Mouse (Mus musculus) heart, postnatal 0 days (tissue): ENCODE results near the gene Retnla. TPM values are rescaled to one million over a fixed set of nuclear protein-coding genes. Genes with fewer than 3 reads are reported as not detected.
"Not testable (repeated sequence)": the region's sequence is repeated elsewhere in the genome, so short reads cannot be mapped to it uniquely, and the experiment has no call there.

Source experiments
- ATAC-seq: fragments of 200-750 bp; cut with Nextera tagmentation; 2 replicates; pipeline ENCODE4 v1.8.0; 2017; ENCODE audit warnings: low read depth, moderate number of reproducible peaks, moderate library complexity; ENCODE audit not compliant: insufficient read depth
- DNase-seq: peaks from one replicate; pipeline ENCODE4 v3.0.0-alpha.2; 2016; ENCODE audit warnings: low spot score
- H3K27ac ChIP-seq: fragments of 300-500 bp; sonication (generic); 2 replicates; pipeline ENCODE4 v1.5.1; 2014; ENCODE audit warnings: low read depth, mild to moderate bottlenecking
- H3K27me3 ChIP-seq: fragments of 300-500 bp; sonication (generic); 2 replicates; pipeline ENCODE4 v1.6.1; 2014; ENCODE audit warnings: low read length, mixed read lengths; ENCODE audit not compliant: control insufficient read depth, insufficient read depth
- H3K36me3 ChIP-seq: fragments of 300-500 bp; sonication (generic); replicated peaks from 2 replicates; pipeline ENCODE4 v1.6.1; 2014; ENCODE audit warnings: low read length, mixed read lengths; ENCODE audit not compliant: control insufficient read depth, insufficient read depth
- H3K4me1 ChIP-seq: fragments of 300-500 bp; sonication (generic); 2 replicates; pipeline ENCODE4 v1.6.1; 2014; ENCODE audit warnings: antibody characterized with exemption; ENCODE audit not compliant: control insufficient read depth, insufficient read depth
- H3K4me2 ChIP-seq: fragments of 300-500 bp; sonication (generic); 2 replicates; pipeline ENCODE4 v1.6.1; 2014; ENCODE audit warnings: low read depth, mild to moderate bottlenecking, low read length, moderate library complexity
- H3K4me3 ChIP-seq: fragments of 300-500 bp; sonication (generic); 2 replicates; pipeline ENCODE4 v1.5.1; 2014; ENCODE audit warnings: low read depth, low read length
- H3K9ac ChIP-seq: fragments of 300-500 bp; sonication (generic); replicated peaks from 2 replicates; pipeline ENCODE4 v1.6.1; 2014; ENCODE audit warnings: low read depth, low read length, mixed read lengths
- H3K9me3 ChIP-seq: fragments of 300-500 bp; sonication (generic); replicated peaks from 2 replicates; pipeline ENCODE4 v1.6.1; 2016; ENCODE audit warnings: low read length; ENCODE audit not compliant: control insufficient read depth
- CTCF ChIP-seq: IDR thresholded peaks from 2 replicates; pipeline ENCODE4 v1.5.1; 2016; ENCODE audit warnings: antibody characterized with exemption, control low read depth, low read depth
- EP300 ChIP-seq: IDR thresholded peaks from 2 replicates; pipeline ENCODE4 v1.6.1; 2016; ENCODE audit warnings: antibody characterized with exemption, low read depth
- WGBS: fragments of 180-500 bp; shearing (Covaris S2); extraction: QIAGEN DNeasy Blood & Tissue Kit; methylation state at CpG from one replicate; pipeline ENCODE4 v1.1.7; 2014; 5-methylcytosine and 5-hydroxymethylcytosine counted together
- polyA plus RNA-seq: library from polyadenylated mRNA; unstranded; fragments of >200 nt; fragmentation: Nextera tagmentation; extraction: Ambion mirVana; gene quantifications from 2 replicates; pipeline ENCODE4 v1.2.1, GENCODE M21; 2015
- total RNA-seq: library from RNA; depleted of rRNA; stranded (reverse); fragments of >200 nt; gene quantifications from 2 replicates; pipeline ENCODE4 v1.2.3, GENCODE M21; 2014; ENCODE audit warnings: low replicate concordance

The Retnla gene
- total and polyA plus RNA-seq, 2 experiments from 2014 or later = 0.20 TPM; not detected in 1

- H3K4me2 ChIP-seq = no peak overlapping the region
Observed at GRCm38 (mm10) chr16:48829060-48829459, 13.3 kb upstream of the Retnla start.

DNA sequence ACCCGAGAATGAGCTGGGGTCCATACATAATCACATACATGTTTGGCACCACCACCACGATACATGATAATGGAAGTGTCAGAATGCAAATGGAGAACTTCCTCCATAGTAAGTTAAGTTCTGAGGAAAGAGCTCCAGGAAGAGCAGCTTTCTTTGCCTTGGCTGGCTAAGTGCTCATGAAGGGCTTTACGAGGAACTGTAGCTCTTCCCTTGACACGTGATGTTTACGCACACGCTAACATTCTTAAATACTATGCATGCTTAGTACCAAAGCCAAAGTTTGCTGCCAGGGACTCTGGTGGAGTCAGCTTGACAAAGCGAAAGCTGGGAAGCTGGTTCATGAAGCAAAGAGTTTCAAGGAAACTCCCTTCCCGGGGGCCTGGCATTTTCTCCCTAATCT lies 10.3 kb upstream of the Retnla start:
- TF ChIP-seq CTCF (no peak), EP300 (no peak)
- DNase-seq (no peak), ATAC-seq (no peak)
- Histone ChIP-seq H3K36me3 (no peaks in the 10 kb centered on the region), H3K9me3 (no peaks in the 10 kb centered on the region), H3K4me2 (no peak overlapping the region), H3K27ac (no peak overlapping the region), H3K9ac (no peak overlapping the region), H3K4me3 (no peak overlapping the region), H3K27me3 (no peaks in the 10 kb centered on the region), H3K4me1 (no peaks in the 10 kb centered on the region)
- WGBS = 62% methylated on average over 7 of the region's 8 CpGs

More at GRCm38 (mm10) chr16:48829060-48829459, 13.3 kb upstream of the Retnla start:
- Histone ChIP-seq H3K36me3 (no peaks in the 10 kb centered on the region), H3K27ac (no peak overlapping the region), H3K9me3 (no peaks in the 10 kb centered on the region), H3K27me3 (no peaks in the 10 kb centered on the region), H3K9ac (no peak overlapping the region), H3K4me1 (no peaks in the 10 kb centered on the region), H3K4me3 (no peak overlapping the region)
- ATAC-seq = no peak
- TF ChIP-seq CTCF (no peak), EP300 (no peak)
- no peak for DNase-seq
- WGBS = 64% methylated on average over 4 of the region's 4 CpGs

DNA sequence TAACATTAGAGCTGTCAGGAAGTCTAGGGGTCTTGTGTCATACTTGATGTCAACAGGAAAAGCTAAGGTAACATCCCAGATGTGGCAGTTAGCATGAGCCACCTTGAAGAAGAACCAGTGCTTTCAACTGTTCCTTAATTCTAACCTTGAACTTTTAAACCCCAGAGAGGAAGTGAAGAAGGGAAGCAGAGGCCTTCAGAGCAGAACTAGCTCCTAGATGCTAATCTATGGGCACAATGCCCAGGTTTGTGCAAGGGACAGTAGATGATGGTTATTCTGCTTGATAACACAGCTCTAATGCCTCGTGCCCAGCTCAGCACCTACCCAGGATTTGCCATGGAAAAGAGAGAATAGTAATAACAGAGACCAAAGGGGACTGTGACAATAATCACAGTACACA lies 8.7 kb upstream of the Retnla start:
- H3K27ac ChIP-seq, H3K9ac ChIP-seq, H3K4me1 ChIP-seq, DNase-seq, H3K27me3 ChIP-seq, H3K9me3 ChIP-seq, H3K4me3 ChIP-seq, H3K36me3 ChIP-seq, H3K4me2 ChIP-seq, ATAC-seq: not testable (repeated sequence)
- 40% methylated on average over 1 of the region's 1 CpGs for WGBS

DNA sequence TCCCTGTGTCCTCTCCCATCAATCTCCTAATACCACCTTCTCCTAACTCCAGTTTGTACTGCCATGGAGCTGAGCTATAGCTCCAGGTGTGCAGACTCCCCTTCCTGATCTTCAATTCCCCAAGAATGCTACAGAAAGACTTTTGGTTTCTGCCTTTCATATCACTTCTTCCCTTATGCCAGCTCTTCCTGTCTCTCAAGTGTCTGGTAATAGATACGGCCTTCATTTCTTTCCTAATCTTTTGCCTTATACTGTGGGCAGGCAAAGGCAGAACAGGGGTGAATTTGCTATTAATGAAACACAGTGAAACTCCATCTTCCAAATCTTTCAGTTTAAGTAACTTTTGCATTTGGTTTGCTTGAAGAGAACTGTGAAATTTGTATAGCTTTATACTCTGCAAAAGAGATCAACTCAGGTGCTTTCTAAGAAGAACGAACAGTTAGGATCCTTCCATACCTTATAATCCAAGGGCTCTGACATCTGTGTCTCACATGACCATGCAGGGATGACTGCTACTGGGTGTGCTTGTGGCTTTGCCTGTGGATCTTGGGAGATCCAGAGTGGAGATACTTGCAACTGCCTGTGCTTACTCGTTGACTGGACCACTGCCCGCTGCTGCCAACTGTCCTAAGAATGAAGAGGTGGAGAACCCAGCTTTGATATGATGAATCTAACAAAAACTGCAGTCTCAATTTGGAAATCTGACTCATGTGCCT lies 1.5 kb downstream of the Retnla start:
- H3K4me1 ChIP-seq = no peaks in the 10 kb centered on the region
- no peak overlapping the region for H3K27ac ChIP-seq
- no peak overlapping the region for H3K4me3 ChIP-seq
- DNase-seq (no peak), ATAC-seq (no peak)
- H3K9me3 ChIP-seq = no peaks in the 10 kb centered on the region
- no peaks in the 10 kb centered on the region for H3K36me3 ChIP-seq
- H3K27me3 ChIP-seq = no peaks in the 10 kb centered on the region
- TF ChIP-seq EP300 (no peak), CTCF (no peak)
- no peak overlapping the region for H3K9ac ChIP-seq
- H3K4me2 ChIP-seq = no peak overlapping the region
- WGBS = 80% methylated on average over 4 of the region's 4 CpGs

GRCm38 (mm10) chr16:48865004-48865403 lies 22.7 kb downstream of the Retnla start:
- 89% methylated on average over 1 of the region's 1 CpGs for WGBS
- DNase-seq = not testable (repeated sequence)

DNA sequence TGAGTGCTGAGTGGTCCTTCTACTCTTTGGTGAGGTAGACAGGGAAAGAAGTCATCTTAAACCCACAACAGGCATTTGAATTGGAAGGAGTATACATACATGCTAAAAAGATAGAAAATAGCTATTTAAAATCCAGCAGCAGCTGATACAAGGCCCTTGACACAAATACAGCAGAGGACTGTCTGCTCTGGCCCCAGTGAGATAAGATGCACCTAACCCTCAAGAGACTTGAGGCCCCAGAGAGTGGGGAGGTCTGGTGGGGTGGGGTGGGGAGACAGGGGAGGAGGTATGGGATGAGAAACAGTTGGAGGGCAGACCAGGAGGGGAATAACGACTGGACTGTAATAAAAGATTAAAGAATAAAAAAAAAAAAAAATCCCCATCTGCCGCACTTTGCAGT lies 25.3 kb downstream of the Retnla start:
- Histone ChIP-seq H3K4me1 (no peaks in the 10 kb centered on the region), H3K27ac (no peak overlapping the region), H3K4me3 (no peak overlapping the region), H3K9me3 (no peaks in the 10 kb centered on the region), H3K27me3 (no peaks in the 10 kb centered on the region), H3K9ac (no peak overlapping the region), H3K4me2 (no peak overlapping the region), H3K36me3 (no peaks in the 10 kb centered on the region)
- no peak for TF ChIP-seq EP300
- no peak for TF ChIP-seq CTCF
- DNase-seq (no peak), ATAC-seq (no peak)
- 56% methylated on average over 2 of the region's 2 CpGs for WGBS

More at GRCm38 (mm10) chr16:48865004-48865403, 22.7 kb downstream of the Retnla start:
- H3K9ac ChIP-seq, H3K36me3 ChIP-seq, H3K27me3 ChIP-seq, H3K4me3 ChIP-seq, H3K4me1 ChIP-seq, H3K27ac ChIP-seq, H3K4me2 ChIP-seq, H3K9me3 ChIP-seq, ATAC-seq: not testable (repeated sequence)
